Mouse (Mus musculus): ENCODE data around the gene Runx3. TPM values are rescaled to one million over a fixed set of nuclear protein-coding genes. Genes with fewer than 3 reads are reported as not detected.

Gene Runx3
- 24.0 and 27.3 TPM in 2 replicates for total RNA-seq (2017)

GRCm38 (mm10) chr4:135120342-135121100, at the start of gene Runx3:
TSS of gene Runx3 (plus strand) at chr4:135120652.
- ATAC-seq (ENCODE audit: extremely low read depth, insufficient number of reproducible peaks, low FRiP score, poor library complexity, severe bottlenecking), result peak; percentile 53

DNA sequence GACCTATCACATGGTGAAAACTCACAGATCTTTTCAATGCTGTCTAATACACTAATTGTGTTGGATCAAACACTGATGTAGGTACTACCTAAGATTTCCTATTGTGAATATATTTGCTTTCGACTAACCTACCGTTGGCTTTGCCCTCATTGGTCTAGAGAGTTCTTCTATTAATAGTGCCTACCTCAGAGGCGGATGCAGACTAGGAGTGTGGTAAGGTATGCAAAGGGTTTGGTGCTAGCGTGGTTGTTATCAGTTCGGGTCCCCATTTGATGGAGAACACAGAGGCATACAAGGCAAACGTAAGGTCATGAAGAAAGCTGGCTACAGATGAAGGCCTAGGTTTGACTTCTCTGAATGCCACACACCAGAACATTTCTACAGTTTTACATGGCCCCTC, 47.8 kb upstream of the Runx3 start:
- ATAC-seq (ENCODE audit: extremely low read depth, insufficient number of reproducible peaks, low FRiP score, poor library complexity, severe bottlenecking), result no peak

DNA sequence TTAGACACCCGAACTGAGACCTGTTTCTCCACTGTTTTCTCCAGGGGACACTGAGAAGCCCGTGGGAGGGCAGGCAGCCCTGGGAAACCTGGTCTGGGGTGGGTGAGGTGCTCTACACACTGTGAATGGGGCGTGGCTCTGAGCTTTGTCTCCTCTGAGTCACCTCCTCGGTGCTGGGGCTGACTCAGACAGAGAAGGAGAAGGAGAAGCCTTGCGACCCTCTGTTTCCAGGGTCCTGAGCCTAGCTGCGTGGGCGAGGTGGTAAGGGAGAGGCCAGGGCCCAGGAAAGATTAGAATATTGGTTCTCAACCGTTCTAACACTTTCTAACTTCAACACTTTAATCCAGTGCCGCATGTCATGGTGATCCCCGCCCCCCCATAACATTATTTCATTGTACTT, 46.9 kb upstream of the Runx3 start:
- ATAC-seq (ENCODE audit: extremely low read depth, insufficient number of reproducible peaks, low FRiP score, poor library complexity, severe bottlenecking), result no peak

DNA sequence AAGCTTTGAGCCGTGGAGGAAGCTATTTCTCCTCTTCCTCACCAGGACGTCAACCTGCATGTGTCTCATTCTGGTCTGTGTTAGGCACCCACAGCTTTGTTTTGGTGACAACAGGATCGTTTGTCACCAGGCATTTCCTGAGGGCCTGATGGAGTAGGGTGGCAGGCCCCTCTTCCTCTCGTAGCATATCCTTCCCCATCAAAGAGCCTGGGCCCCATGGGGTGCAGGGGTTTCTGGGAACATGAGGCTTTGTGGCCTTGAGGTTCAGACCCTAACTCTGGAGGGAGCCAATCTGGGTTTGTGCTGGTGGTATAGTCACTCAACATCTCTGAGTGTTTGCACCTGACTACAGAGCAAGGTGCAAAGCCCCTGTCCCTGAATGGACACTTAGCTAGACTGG, 45.8 kb upstream of the Runx3 start:
- ATAC-seq (ENCODE audit: extremely low read depth, insufficient number of reproducible peaks, low FRiP score, poor library complexity, severe bottlenecking), result no peak

- no peak for ATAC-seq (ENCODE audit: extremely low read depth, insufficient number of reproducible peaks, low FRiP score, poor library complexity, severe bottlenecking)
These were observed 45.1 kb upstream of the Runx3 start for GRCm38 (mm10) chr4:135075360-135075759.

GRCm38 (mm10) chr4:135076611-135077010, 43.8 kb upstream of the Runx3 start:
- ATAC-seq (ENCODE audit: extremely low read depth, insufficient number of reproducible peaks, low FRiP score, poor library complexity, severe bottlenecking), result no peak

GRCm38 (mm10) chr4:135077196-135077595, 43.3 kb upstream of the Runx3 start:
- ATAC-seq (ENCODE audit: extremely low read depth, insufficient number of reproducible peaks, low FRiP score, poor library complexity, severe bottlenecking), result no peak

DNA sequence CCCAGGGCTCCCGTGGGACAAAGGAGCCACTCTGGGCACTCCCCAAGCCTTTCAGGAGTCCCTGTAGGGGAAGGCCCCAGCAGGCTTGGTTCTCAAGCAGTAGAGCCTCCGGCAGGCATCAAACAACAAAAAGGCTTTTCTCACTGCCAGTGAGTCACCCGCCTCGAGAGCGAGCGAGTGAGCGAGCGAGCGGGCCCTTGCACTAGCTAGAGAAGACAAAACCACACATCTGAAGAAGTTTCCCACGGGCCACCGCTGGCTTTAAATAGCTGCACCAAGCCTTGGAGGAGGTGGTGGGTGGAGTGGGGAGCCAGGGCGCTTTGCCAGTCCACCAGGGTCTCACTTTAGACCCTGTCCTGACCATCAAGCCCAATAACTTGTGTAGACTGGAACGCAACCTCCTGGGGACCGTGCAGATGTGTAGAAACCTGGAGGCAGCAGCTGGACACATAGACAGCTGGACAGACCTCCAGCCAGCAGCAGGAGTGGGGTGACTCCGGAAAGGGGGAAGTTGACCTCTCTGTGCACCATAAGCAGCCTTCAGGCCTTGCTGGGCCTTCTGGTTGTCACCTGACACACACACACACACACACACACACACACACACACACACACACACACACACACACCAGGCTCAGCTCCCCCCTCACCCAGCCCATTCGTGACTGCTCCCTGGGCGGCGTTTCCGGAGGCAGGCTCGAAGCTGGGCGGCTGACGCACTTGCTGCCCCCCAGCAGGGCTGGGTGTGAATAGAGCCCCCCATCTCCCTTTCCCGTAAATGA, 40.4 kb upstream of the Runx3 start:
- peak; percentile 20; the same call in 1 of the 2 replicates for ATAC-seq (ENCODE audit: extremely low read depth, insufficient number of reproducible peaks, low FRiP score, poor library complexity, severe bottlenecking)

GRCm38 (mm10) chr4:135080641-135080920, 39.9 kb upstream of the Runx3 start:
- ATAC-seq (ENCODE audit: extremely low read depth, insufficient number of reproducible peaks, low FRiP score, poor library complexity, severe bottlenecking), result no peak

DNA sequence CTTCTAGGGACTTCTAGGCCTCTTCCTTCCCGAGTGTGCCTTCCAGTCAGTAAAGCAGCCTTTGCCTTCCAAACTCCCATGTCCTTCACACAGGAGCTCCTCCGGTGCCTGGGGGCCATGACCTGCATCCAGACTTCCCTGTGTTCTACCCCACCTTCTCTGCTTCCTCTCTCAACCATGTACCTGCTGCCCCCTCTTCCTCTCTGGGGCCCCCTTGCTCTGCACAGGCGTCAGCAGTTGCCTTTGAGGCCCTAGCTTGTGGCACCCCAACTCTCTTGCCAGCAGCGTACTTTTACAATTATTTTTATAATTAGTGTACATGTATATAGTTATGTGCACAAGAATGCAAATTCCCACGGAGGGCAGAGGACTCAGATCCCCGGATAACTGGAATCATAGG, 37.4 kb upstream of the Runx3 start:
- no peak for ATAC-seq (ENCODE audit: extremely low read depth, insufficient number of reproducible peaks, low FRiP score, poor library complexity, severe bottlenecking)

DNA sequence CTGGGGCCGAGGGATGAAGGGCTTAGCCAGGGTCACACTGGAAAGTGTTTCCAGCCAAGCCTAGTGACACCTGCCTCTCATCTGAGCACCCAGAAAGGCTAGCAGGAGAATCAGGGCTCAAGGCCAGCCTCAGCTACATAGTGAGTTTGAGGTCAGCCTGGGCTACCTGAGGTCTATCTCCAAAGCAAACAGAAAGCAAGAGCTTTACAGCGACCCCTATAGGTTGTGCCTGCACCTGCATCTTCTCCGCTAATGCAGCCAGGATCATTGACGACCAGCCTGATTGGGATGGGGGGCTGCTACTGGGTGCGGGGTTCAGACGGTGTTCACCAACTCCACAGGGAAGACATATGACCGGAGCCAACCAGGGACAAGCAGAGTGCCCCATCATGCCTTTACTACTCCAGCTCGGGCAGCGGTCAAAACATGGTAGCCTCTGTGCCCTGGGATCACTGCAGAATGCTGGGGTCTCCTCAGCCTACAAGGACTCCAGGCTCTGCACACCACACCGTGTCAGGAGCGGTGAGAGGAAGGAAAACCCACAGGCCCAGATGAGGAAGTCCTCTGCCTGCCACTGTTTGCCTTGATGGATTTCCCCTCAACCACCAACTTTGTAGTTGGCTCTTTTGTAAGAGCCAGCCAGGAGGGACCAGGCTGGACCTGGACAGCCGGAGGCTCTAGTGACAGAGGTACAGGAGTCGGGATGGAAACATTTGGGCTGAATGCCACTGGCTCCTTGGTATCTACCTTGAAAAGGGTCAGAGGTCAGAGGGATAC, 35.2 kb upstream of the Runx3 start:
- no peak for ATAC-seq (ENCODE audit: extremely low read depth, insufficient number of reproducible peaks, low FRiP score, poor library complexity, severe bottlenecking)

DNA sequence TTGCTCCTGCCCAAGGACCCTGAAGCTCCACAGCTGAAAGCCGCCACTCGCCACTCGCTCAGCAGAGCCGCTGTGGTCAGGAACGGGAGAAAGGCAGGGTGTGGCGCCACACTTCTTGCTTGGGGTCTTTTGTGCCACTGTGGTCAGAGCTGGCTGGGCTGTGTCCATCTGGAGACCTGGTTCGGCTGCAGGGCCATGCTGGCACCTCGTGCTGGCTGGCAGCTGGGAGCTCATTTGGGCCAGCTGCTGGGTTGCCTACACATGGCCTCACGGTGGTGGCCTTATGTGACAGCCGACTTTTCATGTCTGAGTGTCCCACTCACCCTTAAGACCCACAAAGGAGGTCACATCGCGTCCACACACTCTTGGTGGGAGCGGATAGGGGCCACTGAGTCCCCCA, 29.8 kb upstream of the Runx3 start:
- ATAC-seq (ENCODE audit: extremely low read depth, insufficient number of reproducible peaks, low FRiP score, poor library complexity, severe bottlenecking), result no peak

GRCm38 (mm10) chr4:135092871-135093270, 27.6 kb upstream of the Runx3 start:
- ATAC-seq (ENCODE audit: extremely low read depth, insufficient number of reproducible peaks, low FRiP score, poor library complexity, severe bottlenecking), result no peak

- no peak for ATAC-seq (ENCODE audit: extremely low read depth, insufficient number of reproducible peaks, low FRiP score, poor library complexity, severe bottlenecking)
These were observed 24.8 kb upstream of the Runx3 start for GRCm38 (mm10) chr4:135095693-135096092.

GRCm38 (mm10) chr4:135097910-135098891, 22.3 kb upstream of the Runx3 start:
- ATAC-seq (ENCODE audit: extremely low read depth, insufficient number of reproducible peaks, low FRiP score, poor library complexity, severe bottlenecking), result no peak

DNA sequence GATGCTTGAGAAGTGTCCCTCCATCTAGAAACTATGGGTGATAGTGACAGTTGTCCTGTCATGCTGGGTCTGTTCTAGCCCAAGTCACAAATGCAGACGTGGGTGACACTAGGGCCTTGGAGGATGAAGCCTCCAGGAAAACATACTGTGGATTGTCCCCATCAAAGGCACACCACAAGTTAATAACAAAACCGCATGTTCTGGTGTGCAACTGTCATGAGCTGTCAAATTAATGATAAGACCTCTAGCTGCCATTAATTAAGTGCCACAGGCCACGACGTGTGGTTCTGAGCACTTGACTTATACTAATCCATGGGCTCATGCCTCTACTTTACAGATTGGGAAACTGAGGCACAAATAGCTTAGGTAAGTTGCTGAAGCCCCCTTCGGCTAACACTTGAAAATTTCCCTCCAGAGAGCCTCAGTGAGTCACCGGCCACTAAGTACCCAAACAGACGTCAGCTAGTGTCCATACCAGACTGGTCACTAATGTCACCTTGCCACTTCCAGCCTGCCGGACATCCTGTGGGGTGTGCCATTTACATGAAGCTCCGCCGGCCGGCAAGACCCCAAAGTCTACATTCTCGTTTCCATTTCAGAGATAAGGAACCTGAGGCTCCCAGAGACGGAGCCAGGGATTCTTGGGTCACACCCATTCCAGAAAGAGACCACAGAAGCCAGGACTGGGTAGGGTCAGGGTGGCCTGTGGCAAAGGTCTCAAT, 18.3 kb upstream of the Runx3 start:
- no peak for ATAC-seq (ENCODE audit: extremely low read depth, insufficient number of reproducible peaks, low FRiP score, poor library complexity, severe bottlenecking)

- no peak for ATAC-seq (ENCODE audit: extremely low read depth, insufficient number of reproducible peaks, low FRiP score, poor library complexity, severe bottlenecking)
These were observed 17.7 kb upstream of the Runx3 start for GRCm38 (mm10) chr4:135102761-135103160.

GRCm38 (mm10) chr4:135103800-135104199, 16.7 kb upstream of the Runx3 start:
- ATAC-seq (ENCODE audit: extremely low read depth, insufficient number of reproducible peaks, low FRiP score, poor library complexity, severe bottlenecking), result no peak

All from neutrophil, adult 5-6 weeks (primary cell).